Mouse (Mus musculus): ENCODE results near the gene Nr2f2.

DNA sequence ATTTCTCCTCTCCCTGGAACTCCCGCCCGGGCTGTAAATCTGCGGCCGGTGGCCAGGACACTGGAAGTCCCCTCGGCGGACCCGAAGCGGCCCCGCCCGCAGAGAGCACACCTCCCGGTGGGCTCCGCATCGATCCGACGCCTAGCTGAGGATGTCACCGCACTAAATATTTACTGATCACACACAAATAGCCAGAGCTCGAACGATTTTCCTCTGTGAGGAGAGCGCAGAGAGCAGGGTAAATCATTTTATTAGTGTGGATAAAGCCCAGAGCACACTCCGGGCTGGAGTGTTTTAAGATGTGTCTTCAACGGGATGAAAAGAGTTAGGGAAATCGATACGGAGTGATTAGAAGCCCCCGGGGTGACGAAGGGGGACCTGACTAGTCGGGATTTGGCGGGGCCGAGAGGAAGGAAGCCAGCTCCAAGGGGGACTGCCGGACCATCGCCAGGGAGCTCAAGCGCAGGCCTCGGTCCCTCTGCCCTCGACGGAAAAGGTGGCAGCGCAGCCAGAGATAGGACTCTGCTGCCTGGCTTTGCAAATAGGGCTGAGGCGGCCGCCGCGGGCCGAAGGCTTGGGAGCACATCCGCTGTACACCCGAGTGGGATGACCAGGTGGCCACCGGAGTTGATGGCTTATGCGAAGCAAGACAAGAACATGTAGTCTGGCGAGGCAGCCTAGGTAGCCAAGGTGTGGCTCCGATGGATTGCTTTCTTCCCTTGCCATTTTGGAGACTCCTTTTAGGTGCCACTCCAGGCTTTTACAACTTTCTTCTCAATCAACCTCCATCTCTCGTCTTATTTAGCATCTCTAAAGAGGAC is 3.4 kb upstream of the Nr2f2 start:
- no peak for TF ChIP-seq CTCF (IDR thresholded peaks at IDR 0.05; ENCODE audit: borderline replicate concordance, insufficient read depth, low read depth, low read length)
- TF ChIP-seq POLR2A (IDR thresholded peaks at IDR 0.05; ENCODE audit: borderline replicate concordance, insufficient read depth, low read length) = no peak
